Mouse (Mus musculus) B cell, adult (primary cell): ENCODE results near the gene Fam13c. TPM values are rescaled to one million over a fixed set of nuclear protein-coding genes. Genes with fewer than 3 reads are reported as not detected.

ENCODE experiments used
- total RNA-seq: library from RNA; stranded (reverse); gene quantifications from 4 replicates; pipeline ENCODE4 v1.2.4, GENCODE M21; 2023; ENCODE audit not compliant: inconsistent age

Gene Fam13c
- not detected in 4 replicates for total RNA-seq

DNA sequence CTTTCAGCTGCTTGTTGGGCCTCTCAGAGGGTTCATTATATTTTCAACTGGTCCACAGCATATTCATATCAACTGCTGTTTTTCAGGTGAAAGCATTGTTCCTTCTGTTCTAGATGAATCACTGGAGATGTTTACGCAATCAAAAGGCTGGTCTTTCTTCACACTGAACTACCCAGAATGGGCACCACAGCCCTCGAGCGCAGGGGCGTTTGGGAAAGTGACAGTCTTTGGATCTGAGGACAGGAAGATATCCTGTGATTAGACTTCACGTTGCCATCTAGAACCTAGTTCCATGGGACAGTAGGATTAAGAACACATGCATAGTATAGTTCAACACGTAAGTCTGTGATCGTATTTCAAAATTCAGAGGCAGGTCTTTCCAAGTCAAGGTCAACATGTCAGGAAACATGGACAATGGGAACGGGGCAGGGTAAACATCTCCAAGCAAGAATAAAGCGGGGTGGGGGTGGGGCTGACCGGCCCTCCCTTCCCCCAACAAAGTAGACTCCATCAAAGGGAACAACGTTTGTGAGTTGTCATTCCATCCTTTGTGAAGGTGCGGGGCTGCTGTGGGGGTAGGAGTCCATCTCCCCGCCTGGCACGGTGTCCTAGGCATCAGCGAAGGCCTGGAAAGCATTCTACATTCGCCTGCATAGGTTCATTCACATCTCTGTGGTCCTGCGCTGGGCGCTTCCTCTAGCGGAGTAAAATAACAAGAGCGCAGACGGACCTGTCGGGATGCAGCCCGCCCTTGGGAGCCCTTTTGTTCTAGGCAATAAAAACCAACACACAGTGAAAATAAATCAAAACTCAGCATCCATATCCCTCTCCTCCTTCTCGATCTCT lies at the start of gene Fam13c:
Gene Fam13c, plus strand, starts transcription at position 806 of the 846 bp plus-strand sequence.

Other genes starting within 250 kb of the Fam13c start
- 2.1 TPM in 1 of 4 replicates, not detected in the others for gene Mrln, start 235.8 kb upstream of the Fam13c start, total RNA-seq
- 0.21 to 0.57 TPM (median 0.40 TPM) in 4 replicates for gene Slc16a9, start 195.4 kb upstream of the Fam13c start, total RNA-seq
- not detected in 4 replicates for gene Phyhipl, start 215.5 kb downstream of the Fam13c start, total RNA-seq